Mouse (Mus musculus) ES-Bruce4 (cell line): ENCODE results near the gene Neil1. TPM values are rescaled to one million over a fixed set of nuclear protein-coding genes. Genes with fewer than 3 reads are reported as not detected.

Source experiments
- H3K27ac ChIP-seq: 2 replicates; pipeline ENCODE4 v1.5.1; 2012; ENCODE audit warnings: low read length, inconsistent platforms; ENCODE audit not compliant: insufficient read depth
- H3K27me3 ChIP-seq: 2 replicates; pipeline ENCODE4 v1.6.1; 2012; ENCODE audit warnings: mild to moderate bottlenecking, low read length, inconsistent platforms; ENCODE audit not compliant: control insufficient read depth, poor library complexity, insufficient read depth, severe bottlenecking
- H3K36me3 ChIP-seq: 2 replicates; pipeline ENCODE4 v1.6.1; 2012; ENCODE audit warnings: inconsistent platforms, mild to moderate bottlenecking, low read length, moderate library complexity; ENCODE audit not compliant: control insufficient read depth, poor library complexity, insufficient read depth, severe bottlenecking
- H3K4me1 ChIP-seq: one replicate; pipeline ENCODE4 v1.8.1; 2011; ENCODE audit warnings: low read length; ENCODE audit not compliant: control insufficient read depth, insufficient read depth
- H3K4me3 ChIP-seq: 2 replicates; pipeline ENCODE4 v1.5.1; 2011; ENCODE audit warnings: low read depth, mild to moderate bottlenecking, low read length
- H3K9ac ChIP-seq: 2 replicates; pipeline ENCODE4 v1.6.1; 2012; ENCODE audit warnings: low read depth, mild to moderate bottlenecking, inconsistent platforms; ENCODE audit not compliant: poor library complexity, severe bottlenecking
- H3K9me3 ChIP-seq: replicated peaks from 2 replicates; pipeline ENCODE4 v1.6.1; 2012; ENCODE audit warnings: mild to moderate bottlenecking, low read length, inconsistent platforms; ENCODE audit not compliant: control insufficient read depth, poor library complexity, insufficient read depth, severe bottlenecking
- CTCF ChIP-seq: IDR thresholded peaks from one replicate; pipeline ENCODE4 v1.8.1; 2011; ENCODE audit warnings: low read depth, low read length
- EP300 ChIP-seq: IDR thresholded peaks from 2 replicates; pipeline ENCODE4 v1.6.1; 2011; ENCODE audit warnings: low read depth, low read length; ENCODE audit not compliant: insufficient read depth
- POLR2A ChIP-seq: IDR thresholded peaks from one replicate; pipeline ENCODE4 v1.8.1; 2011; ENCODE audit warnings: low read length; ENCODE audit not compliant: insufficient read depth
- polyA plus RNA-seq: library from polyadenylated mRNA; stranded (reverse); fragments of >200 nt; gene quantifications from 2 replicates; pipeline ENCODE4 v1.2.4, GENCODE M21; 2011; ENCODE audit warnings: low read depth; ENCODE audit not compliant: missing spikeins, insufficient read depth, insufficient read length

The Neil1 gene
- polyA plus RNA-seq, 1 experiment: 7.9 TPM

DNA sequence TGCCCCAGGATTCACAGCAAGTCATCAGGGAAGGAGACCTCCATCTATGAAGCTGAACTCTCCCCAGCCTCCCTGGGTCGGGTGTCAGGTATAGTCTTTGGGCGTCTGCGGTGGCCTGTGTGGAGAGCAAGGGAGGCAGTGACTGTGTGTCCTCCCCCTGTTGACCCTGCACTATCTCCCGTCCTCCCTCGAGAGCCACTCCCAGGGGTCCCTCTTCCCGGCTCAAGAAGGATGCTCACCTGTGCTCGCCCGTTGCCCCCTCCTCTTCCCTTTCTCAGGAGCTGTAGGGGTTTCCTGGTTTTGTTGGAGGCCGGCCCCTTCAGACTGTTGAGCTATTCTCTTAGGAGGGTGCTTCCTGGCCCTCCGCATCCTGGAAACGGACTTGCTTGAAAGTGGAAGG is 4.9 kb downstream of the Neil1 start:
- Histone ChIP-seq H3K36me3 (no peaks in the 10 kb centered on the region), H3K9me3 (no peaks in the 10 kb centered on the region), H3K4me1 (no peaks in the 10 kb centered on the region), H3K27ac (no peak overlapping the region), H3K27me3 (no peaks in the 10 kb centered on the region), H3K9ac (no peak overlapping the region), H3K4me3 (no peak overlapping the region)
- TF ChIP-seq EP300 (no peak), CTCF (no peak), POLR2A (no peak)

DNA sequence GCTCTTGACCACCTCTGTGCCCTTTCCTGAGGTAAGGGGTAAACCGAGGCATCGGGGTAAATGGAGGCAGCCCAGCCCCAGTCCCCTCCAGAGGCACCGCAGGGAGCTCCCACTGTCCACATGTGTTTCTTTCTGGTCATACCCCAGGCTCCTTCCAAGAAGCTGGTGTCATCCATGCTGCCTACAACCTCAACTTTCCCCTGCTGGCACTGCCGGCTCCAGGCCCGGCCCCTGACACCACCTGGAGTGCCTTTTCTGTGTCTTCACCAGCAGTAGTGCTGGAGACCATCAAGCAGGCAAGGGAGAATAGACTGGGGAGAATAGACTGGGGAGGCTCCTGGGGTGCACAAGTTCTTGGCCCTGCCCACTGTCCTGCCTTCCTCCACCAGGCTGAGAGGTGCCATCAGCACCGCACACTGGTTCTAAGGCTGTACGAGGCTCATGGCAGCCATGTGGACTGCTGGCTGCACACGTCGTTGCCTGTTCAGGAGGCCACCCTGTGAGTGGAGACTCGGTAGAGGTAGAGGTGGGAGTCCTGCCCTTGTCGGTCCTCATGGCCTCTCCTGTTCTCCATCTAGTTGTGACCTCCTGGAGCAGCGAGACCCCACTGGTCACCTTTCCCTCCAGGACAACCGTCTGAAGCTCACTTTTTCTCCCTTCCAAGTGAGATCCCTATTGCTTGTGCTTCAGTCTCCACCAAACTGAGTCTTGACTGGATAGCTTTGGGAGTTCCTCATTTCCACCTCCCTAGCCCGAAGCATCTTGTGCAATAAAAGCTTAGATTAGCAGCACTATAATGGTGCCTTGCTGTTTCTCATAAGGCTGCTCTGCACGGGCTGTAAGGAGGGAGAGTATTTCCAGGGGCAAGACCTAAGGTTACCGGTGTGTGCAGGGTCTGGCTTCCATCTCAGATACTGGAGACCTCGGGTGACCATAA is 6.4 kb downstream of the Neil1 start:
- Histone ChIP-seq H3K36me3 (peaks cover 8% of the 10 kb centered on the region), H3K27me3 (no peaks in the 10 kb centered on the region)
- no peak for TF ChIP-seq EP300
- no peak for TF ChIP-seq CTCF
- TF ChIP-seq POLR2A: no peak

DNA sequence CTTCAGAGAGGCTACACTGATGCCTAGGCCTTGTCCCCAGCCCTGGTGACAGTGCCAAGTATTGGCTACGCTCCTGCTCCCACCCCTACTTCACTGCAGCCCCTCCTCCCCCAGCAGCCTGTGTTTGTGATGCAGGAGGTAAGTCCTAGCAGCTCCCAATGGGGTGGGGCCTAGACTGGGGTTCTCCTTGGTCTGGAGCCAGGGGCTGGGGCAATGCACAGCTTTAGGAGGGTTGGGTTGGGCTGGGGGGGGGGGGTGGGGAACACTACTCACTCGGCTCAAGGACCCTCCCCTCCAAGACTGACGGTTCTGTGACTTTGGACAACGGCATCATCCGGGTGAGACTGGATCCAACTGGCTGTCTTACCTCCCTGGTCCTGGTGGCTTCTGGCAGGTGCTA is 8.5 kb downstream of the Neil1 start:
- TF ChIP-seq CTCF (no peak), EP300 (no peak), POLR2A (no peak)
- no peak overlapping the region for H3K4me3 ChIP-seq
- H3K27me3 ChIP-seq: no peaks in the 10 kb centered on the region
- H3K4me1 ChIP-seq: no peaks in the 10 kb centered on the region
- peaks cover 8% of the 10 kb centered on the region for H3K36me3 ChIP-seq
- H3K9me3 ChIP-seq: no peaks in the 10 kb centered on the region
- H3K27ac ChIP-seq: no peak overlapping the region
- no peak overlapping the region for H3K9ac ChIP-seq

More for the DNA sequence above, 6.4 kb downstream of the Neil1 start:
- Histone ChIP-seq H3K4me3 (no peak overlapping the region), H3K27ac (no peak overlapping the region), H3K9ac (no peak overlapping the region), H3K9me3 (no peaks in the 10 kb centered on the region), H3K4me1 (no peaks in the 10 kb centered on the region)

DNA sequence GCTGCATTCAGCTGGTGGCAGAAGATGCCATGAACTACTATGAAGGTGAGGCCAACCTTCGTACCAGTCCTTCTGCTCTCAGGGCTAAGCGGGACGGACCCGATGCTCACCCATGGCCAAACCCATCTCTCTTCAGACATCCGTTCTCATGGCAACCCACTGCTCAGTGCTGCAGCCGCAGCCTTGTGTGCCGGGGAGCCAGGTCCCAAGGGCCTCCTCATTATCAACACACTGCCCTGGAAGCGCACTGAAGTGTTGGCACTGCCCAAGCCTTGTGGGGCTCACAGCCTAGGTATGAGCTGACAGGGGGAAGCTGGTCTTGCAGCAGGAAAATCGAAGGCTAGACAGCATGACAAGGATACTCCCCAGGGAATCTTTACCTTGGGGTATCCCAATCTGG is 9.0 kb downstream of the Neil1 start:
- Histone ChIP-seq H3K9ac (no peak overlapping the region), H3K27me3 (no peaks in the 10 kb centered on the region), H3K36me3 (peaks cover 8% of the 10 kb centered on the region), H3K9me3 (no peaks in the 10 kb centered on the region), H3K4me1 (no peaks in the 10 kb centered on the region), H3K27ac (no peak overlapping the region), H3K4me3 (no peak overlapping the region)
- TF ChIP-seq EP300 (no peak), CTCF (no peak), POLR2A (no peak)

DNA sequence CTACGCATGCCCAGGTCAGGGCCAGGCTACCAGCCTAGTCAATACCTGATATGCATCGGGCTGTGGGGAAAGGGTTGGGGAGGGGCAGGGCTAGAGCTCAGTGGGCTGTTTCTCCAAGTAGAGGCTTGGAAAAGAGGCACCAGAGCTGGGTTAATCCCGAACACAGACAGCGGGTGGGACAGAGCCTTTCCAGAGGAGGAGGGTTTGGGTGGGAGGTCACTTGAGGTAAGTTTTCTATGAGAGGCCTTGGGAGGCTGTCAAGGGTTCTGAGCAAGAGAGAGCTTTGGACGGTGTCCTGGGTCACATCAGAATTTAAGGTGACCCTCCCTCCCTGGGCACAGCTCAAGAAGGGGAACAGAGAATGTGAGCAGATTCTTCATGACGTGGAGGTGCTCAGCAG is 9.6 kb downstream of the Neil1 start:
- H3K27me3 ChIP-seq: no peaks in the 10 kb centered on the region
- H3K36me3 ChIP-seq: peaks cover 8% of the 10 kb centered on the region
- H3K27ac ChIP-seq: no peak overlapping the region
- H3K9ac ChIP-seq: no peak overlapping the region
- no peak for TF ChIP-seq CTCF
- TF ChIP-seq POLR2A: no peak
- no peak for TF ChIP-seq EP300
- H3K4me3 ChIP-seq: no peak overlapping the region
- H3K9me3 ChIP-seq: no peaks in the 10 kb centered on the region
- no peaks in the 10 kb centered on the region for H3K4me1 ChIP-seq

DNA sequence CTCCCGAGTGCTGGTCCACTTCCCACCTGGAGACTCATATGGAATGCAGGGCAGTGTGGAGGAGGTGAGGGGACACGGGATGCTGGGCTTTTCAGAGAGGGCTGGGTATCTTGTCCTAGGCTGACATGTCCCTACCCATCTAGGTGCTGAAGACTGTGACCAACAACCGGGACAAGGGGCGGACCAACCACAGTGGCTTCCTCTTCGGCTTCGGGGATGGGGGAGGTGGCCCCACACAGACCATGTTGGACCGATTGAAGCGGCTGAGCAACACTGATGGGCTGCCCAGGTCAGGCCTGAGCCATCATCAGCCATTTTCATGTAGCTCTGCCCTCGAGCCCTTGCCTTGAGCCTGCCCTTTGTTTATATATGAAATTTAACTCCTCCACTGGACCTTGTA is 10.3 kb downstream of the Neil1 start:
- no peaks in the 10 kb centered on the region for H3K4me1 ChIP-seq
- H3K9me3 ChIP-seq: no peaks in the 10 kb centered on the region
- H3K27ac ChIP-seq: no peak overlapping the region
- no peak overlapping the region for H3K4me3 ChIP-seq
- H3K36me3 ChIP-seq: peaks cover 8% of the 10 kb centered on the region
- no peaks in the 10 kb centered on the region for H3K27me3 ChIP-seq
- no peak overlapping the region for H3K9ac ChIP-seq
- TF ChIP-seq EP300 (no peak), POLR2A (no peak), CTCF (no peak)
